Mouse (Mus musculus): Measurements from ENCODE around the gene Piwil4.
"Not testable (repeated sequence)": the region's sequence is repeated elsewhere in the genome, so short reads cannot be mapped to it uniquely, and the experiment has no call there.

Gene Piwil4

DNA sequence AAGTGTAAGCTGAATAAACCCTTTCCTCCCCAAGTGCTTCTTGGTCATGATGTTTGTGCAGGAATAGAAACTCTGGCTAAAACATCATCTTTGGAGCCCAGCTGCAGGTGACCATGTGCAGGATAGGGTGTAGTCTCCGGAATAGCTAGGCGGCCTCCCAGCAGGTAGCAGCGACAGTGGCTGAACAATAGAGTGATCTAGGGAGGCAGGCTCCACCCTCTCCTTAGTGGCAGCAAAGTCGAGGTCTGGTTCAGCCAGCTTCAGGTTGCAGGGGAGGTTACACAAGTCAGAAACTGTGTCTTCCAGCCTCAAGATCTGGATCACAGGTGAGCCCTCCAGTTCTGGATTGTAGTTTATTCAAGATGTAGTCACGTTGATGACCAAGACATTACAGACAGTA is 68.6 kb downstream of the Piwil4 start:
- not testable (repeated sequence) for DNase-seq (ENCODE audit: low read depth, low spot score)

DNA sequence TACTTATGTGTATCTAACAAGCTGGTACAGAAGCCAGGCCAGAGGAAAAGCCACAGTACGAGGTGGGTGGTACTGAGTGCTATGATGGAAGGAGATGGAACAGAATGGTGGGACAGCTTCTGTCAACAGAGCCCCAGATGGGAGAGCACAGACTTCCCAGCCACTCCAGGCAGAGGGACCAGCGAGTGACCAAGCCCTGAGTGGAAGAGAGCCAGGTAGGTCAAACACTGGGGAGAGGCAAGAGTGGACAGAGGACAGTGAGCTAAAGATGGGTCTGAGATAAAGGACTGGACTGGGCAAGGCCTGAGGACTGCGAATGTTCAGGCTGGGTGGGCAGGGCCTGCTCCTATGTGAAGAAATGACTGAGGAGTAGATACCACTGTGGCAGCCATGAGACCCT is 72.2 kb downstream of the Piwil4 start:
- DNase-seq (ENCODE audit: low read depth, low spot score): no peak

DNA sequence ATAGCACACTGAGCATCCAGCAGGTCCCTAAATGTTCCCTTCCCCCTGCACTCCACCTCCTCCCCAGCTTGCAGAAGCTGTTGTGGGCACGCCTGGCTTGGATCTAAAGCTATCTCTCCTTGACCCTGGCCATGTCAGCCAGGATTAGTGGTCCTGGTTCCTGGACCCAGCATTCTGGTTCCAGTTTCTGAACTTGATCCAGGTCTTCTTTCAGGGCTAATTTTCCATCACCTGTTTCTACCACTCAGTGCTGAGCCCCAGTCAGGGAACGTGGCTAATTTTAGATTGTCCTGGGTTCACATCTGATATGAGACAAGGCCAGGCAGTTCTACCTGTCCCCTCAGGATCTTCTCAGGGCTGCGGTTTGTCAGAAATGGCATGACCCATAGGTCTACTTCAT is 74.5 kb downstream of the Piwil4 start:
- no peak for DNase-seq (ENCODE audit: low read depth, low spot score)

DNA sequence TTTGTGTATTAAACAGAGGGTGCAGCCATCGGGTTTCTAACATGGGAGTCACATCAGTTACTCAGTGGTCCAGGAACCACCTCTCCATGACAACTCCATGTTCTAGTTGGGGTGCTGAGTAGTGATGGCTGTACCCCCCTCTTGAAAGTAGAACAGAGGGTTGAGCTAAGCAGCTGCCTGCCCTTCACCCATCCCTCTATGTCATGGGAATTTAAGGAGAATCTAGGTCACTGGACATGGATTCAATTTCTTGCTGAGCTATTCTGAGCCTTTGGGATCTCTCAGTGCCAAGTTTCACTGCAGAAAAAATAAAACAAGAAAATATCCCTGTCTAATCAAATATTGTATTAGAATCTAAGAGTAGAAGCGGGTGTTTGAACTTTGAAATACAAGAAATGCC is 76.9 kb downstream of the Piwil4 start:
- DNase-seq (ENCODE audit: low read depth, low spot score): no peak

DNA sequence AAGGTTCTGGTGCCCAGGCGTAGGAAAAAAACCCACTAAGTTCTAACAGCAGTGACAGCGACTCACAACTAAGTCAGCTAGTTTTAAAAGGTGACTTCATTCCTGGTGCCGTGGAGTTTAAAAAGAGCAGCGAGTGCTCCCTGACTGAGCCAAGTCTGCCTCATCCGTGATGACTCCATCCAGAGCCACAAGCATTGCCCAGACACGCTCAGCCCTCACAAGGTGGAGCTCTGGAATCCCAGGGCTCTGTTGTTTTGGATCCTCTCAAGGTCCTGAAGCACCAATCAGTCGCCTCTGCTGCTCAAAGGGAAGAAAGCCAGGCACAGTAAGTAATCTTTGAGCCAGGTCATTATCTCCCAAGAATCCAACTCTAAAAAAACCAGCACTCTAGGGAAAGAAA is 77.7 kb downstream of the Piwil4 start:
- peak; percentile 28 for DNase-seq (ENCODE audit: low read depth, low spot score)

DNA sequence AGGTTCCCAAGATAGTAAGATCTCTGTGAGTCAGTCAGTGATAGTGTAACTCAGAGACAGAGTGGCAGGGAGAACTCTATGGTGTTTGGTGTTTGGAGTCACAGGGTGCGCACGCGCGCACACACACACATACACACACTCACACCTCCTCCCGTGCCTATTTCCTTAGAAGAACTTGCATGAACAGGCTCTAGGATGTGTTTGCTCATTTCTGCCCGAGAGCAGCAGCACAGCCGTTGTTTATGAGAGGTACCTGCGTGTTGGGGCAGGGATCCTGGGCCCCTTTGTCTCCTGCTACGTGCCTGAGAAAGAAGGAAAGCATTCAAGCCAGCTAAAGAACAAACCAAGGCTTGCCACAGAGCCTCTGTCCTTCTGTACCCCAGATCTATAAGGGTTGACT is 78.4 kb downstream of the Piwil4 start:
- no peak for DNase-seq (ENCODE audit: low read depth, low spot score)

DNA sequence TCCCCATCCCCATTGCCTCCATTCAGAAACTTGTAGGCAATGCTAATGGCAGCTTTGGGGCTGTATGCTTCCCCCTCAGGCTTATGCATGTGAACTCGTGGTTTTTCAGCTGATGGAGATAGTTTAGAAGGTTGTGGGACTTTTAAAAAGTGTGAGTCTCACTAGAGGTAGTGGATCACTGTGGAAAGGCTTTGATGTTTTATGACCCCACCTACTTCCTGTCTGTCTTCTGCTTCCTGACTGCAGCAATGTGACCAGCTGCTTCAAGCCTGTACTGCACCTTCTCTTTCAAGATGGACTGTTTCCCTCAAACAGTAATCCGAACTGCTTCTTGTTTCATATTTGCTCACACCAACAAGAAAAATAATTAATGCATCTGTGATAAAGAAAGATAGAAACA is 82.6 kb downstream of the Piwil4 start:
- no peak for DNase-seq (ENCODE audit: low read depth, low spot score)

DNA sequence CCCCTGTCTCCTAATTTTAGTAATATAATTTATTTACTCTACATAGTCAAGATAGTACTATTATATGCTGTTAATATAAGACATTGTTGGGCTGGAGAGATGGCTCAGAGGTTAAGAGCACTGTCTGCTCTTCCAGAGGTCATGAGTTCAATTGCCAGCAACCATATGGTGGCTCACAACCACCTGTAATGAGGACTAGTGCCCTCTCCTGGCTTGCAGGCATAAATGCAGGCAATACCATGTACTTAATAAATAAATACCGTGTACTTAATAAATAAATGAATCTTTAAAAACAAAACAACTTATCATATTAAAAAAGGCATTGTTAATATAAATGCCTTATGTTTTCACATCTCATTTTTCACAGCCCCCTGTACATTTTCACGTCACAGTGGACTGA is 86.5 kb downstream of the Piwil4 start:
- peak; percentile 9 for DNase-seq (ENCODE audit: low read depth, low spot score)

DNA sequence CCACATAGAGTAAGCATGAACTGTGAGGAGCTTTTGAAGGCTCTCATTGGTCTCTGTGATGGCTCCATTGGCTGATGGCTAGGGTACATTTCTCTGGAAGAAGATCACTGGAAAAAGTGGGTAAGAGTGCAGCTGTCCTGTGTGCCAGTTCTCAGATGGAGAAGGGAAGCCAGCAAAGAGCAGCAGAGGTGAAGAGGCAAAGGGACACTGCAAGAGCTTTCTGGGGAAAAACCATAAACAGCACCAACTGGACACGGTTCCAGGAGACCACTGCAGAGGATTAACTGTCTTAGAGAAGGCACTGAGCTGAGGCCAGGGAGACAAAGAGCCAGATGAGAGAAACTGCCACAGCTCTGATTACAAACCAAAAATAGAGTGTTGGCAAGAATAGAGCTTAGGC is 87.8 kb downstream of the Piwil4 start:
- no peak for DNase-seq (ENCODE audit: low read depth, low spot score)

DNA sequence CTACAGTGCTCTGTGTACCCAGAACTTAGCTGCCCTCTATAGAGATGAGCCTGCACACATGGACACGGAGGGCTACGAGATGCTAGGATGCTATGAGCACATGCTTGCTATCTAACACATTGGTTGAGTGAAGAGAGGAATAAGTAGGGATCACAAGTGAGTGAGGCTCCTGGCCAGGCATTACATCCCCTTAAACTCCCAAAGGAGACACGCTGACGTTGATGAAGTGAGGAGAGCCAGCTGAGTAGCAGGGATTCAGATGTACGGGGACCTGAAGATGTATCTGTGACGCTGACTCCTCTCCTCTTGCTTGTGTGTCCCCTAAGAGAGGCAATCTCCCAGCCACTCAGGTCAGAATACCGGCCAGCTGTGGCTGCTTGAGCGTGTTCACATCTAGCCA is 92.7 kb downstream of the Piwil4 start:
- no peak for DNase-seq (ENCODE audit: low read depth, low spot score)

DNA sequence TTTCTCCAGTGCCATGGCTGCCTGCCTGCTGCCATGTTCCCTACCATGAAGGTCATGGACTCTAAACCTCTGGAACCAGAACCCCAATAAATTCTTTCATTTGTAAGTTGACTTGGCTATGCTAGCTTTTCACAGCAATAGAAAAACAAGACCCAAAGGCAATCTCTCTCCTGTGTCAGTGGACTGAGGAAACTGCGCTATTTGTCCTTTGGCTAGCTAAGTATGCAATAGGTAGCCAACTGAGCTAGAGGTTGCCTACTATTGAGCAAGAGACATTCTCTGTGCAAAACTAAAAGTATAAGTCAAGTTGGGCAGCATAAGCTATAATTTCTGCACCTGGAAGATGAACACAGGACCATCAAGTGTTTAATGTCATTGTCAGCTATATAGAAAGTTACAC is 93.9 kb downstream of the Piwil4 start:
- no peak for DNase-seq (ENCODE audit: low read depth, low spot score)

All from 3T3-L1 (cell line).